Mouse (Mus musculus) cerebellum, adult 2 months (tissue): ENCODE results near the gene Gm11037.

Experiments
- CTCF ChIP-seq: fragments of 200-500 bp; IDR thresholded peaks from 2 replicates; pipeline ENCODE4 v1.5.1; 2011; ENCODE audit warnings: low read depth, mild to moderate bottlenecking, control low read depth, low read length, moderate library complexity, borderline replicate concordance; ENCODE audit not compliant: insufficient read depth
- POLR2A ChIP-seq: fragments of 200-500 bp; IDR thresholded peaks from 2 replicates; pipeline ENCODE4 v1.6.1; 2011; ENCODE audit warnings: low read length, control low read depth, borderline replicate concordance; ENCODE audit not compliant: insufficient read depth

DNA sequence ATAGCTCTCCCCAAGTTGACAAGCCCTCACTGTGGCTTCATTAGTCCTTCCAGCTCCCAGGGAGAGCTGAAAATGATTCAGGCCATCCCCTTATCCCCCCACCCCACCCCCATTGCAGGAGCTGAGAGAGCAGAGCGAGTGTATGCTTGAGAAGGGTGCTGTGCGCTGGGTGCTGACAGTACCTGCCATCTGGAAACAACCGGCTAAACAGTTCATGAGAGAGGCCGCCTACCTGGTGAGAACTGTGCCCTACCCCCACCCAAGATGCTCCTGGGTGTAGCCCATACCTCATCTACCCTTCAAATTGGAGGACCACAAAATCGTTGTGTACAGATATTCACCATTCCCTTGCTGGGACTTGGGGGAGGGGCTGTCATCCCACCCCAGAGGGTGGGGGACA is 6.0 kb downstream of the Gm11037 start:
- TF ChIP-seq CTCF (no peak), POLR2A (no peak)
